Mouse (Mus musculus) lung, embryonic 14.5 days (tissue): ENCODE results near the gene Zdhhc20. TPM values are rescaled to one million over a fixed set of nuclear protein-coding genes. Genes with fewer than 3 reads are reported as not detected.

Source experiments
- ATAC-seq: fragments of 200-750 bp; cut with Nextera tagmentation; 2 replicates; pipeline ENCODE4 v1.8.0; 2017; ENCODE audit warnings: mild to moderate bottlenecking, moderate TSS enrichment, moderate library complexity; ENCODE audit not compliant: insufficient read depth
- DNase-seq: peaks from one replicate; pipeline ENCODE4 v3.0.0-alpha.2; 2015
- H3K27ac ChIP-seq: fragments of 300-500 bp; sonication (generic); 2 replicates; pipeline ENCODE4 v1.5.1; 2014; ENCODE audit warnings: low read depth, mild to moderate bottlenecking, moderate library complexity
- H3K27me3 ChIP-seq: fragments of 300-500 bp; sonication (generic); 2 replicates; pipeline ENCODE4 v1.6.1; 2014; ENCODE audit warnings: low read length, control low read depth; ENCODE audit not compliant: insufficient read depth
- H3K36me3 ChIP-seq: fragments of 300-500 bp; sonication (generic); 2 replicates; pipeline ENCODE4 v1.6.1; 2014; ENCODE audit warnings: control low read depth; ENCODE audit not compliant: insufficient read depth
- H3K4me1 ChIP-seq: fragments of 300-500 bp; sonication (generic); 2 replicates; pipeline ENCODE4 v1.6.1; 2014; ENCODE audit warnings: antibody characterized with exemption, control low read depth; ENCODE audit not compliant: insufficient read depth
- H3K4me2 ChIP-seq: fragments of 300-500 bp; sonication (generic); 2 replicates; pipeline ENCODE4 v1.6.1; 2014; ENCODE audit warnings: mild to moderate bottlenecking
- H3K4me3 ChIP-seq: fragments of 300-500 bp; sonication (generic); 2 replicates; pipeline ENCODE4 v1.5.1; 2014; ENCODE audit warnings: low read depth, low read length
- H3K9ac ChIP-seq: fragments of 300-500 bp; sonication (generic); 2 replicates; pipeline ENCODE4 v1.6.1; 2014
- H3K9me3 ChIP-seq: fragments of 300-500 bp; sonication (generic); 2 replicates; pipeline ENCODE4 v1.6.1; 2016; ENCODE audit warnings: low read depth, low read length, control low read depth
- CTCF ChIP-seq: IDR thresholded peaks from 2 replicates; pipeline ENCODE4 v1.5.1; 2016; ENCODE audit warnings: antibody characterized with exemption, low read depth
- WGBS: fragments of 180-500 bp; shearing (Covaris S2); extraction: QIAGEN DNeasy Blood & Tissue Kit; methylation state at CpG from one replicate; pipeline ENCODE4 v1.1.7; 2014; 5-methylcytosine and 5-hydroxymethylcytosine counted together
- microRNA-seq: library from miRNA; unstranded; fragments of <30 nt; microRNA quantifications from one replicate; pipeline ENCODE4, GENCODE M21; 2016; ENCODE audit warnings: borderline number of aligned reads
- polyA plus RNA-seq: library from polyadenylated mRNA; unstranded; fragments of >200 nt; fragmentation: Nextera tagmentation; extraction: Ambion mirVana; gene quantifications from 2 replicates; pipeline ENCODE4 v1.2.1, GENCODE M21; 2014

Gene Zdhhc20
- polyA plus RNA-seq, 1 experiment from 2014 or later, result 62.8 TPM

- no peak for TF ChIP-seq CTCF
- WGBS, result 84% methylated on average over 4 of the region's 4 CpGs
- Histone ChIP-seq H3K36me3 (peaks cover 84% of the 10 kb centered on the region), H3K4me3 (no peak overlapping the region), H3K4me2 (no peak overlapping the region), H3K9ac (no peak overlapping the region), H3K27ac (no peak overlapping the region), H3K9me3 (no peaks in the 10 kb centered on the region), H3K27me3 (no peaks in the 10 kb centered on the region), H3K4me1 (peaks cover 3% of the 10 kb centered on the region; the same call in 1 of the 2 replicates)
- ATAC-seq, result no peak
- DNase-seq, result no peak
These were observed 86.3 kb downstream of the Zdhhc20 start for GRCm38 (mm10) chr14:57803731-57804130.

GRCm38 (mm10) chr14:57797991-57798931 is 91.8 kb downstream of the Zdhhc20 start, which contains the start of gene Sap18:
Sap18 (plus strand) TSS chr14:57798180.
- Histone ChIP-seq H3K4me2 (peak within 1 kb of the TSS; percentile 85), H3K27me3 (no peaks in the 10 kb centered on the region), H3K9ac (peak within 1 kb of the TSS; percentile 88), H3K36me3 (peaks cover 32% of the 10 kb centered on the region), H3K9me3 (no peaks in the 10 kb centered on the region), H3K4me3 (peak within 1 kb of the TSS; percentile 77), H3K4me1 (peaks cover 3% of the 10 kb centered on the region; the same call in 1 of the 2 replicates), H3K27ac (0 out of 2 replicates have a peak within 1 kb of the TSS, but pooled peaks have one; percentile 36)
- WGBS, result under 1% methylated on average over 98 of the region's 99 CpGs
- peak; percentile 98 for ATAC-seq
- no peak for TF ChIP-seq CTCF
- peak; percentile 100 for DNase-seq

GRCm38 (mm10) chr14:57797551-57797950 is 92.5 kb downstream of the Zdhhc20 start:
- DNase-seq, result peak; percentile 5
- peak; percentile 17; the same call in 1 of the 2 replicates for TF ChIP-seq CTCF
- H3K9me3 ChIP-seq, result no peaks in the 10 kb centered on the region
- H3K4me3 ChIP-seq, result peak overlapping the region; percentile 77
- peaks cover 24% of the 10 kb centered on the region for H3K36me3 ChIP-seq
- 10% methylated on average over 7 of the region's 7 CpGs for WGBS
- peak; percentile 37; the same call in 1 of the 2 replicates for ATAC-seq
- H3K27me3 ChIP-seq, result no peaks in the 10 kb centered on the region
- peak overlapping the region; percentile 5; the same call in 1 of the 2 replicates for H3K9ac ChIP-seq
- H3K4me2 ChIP-seq, result peak overlapping the region; percentile 85
- peaks cover 3% of the 10 kb centered on the region; the same call in 1 of the 2 replicates for H3K4me1 ChIP-seq
- H3K27ac ChIP-seq, result no peak overlapping the region

- no peak overlapping the region for H3K4me3 ChIP-seq
- ATAC-seq (no peak), DNase-seq (no peak)
- H3K4me2 ChIP-seq, result no peak overlapping the region
- WGBS, result 61% methylated on average over 4 of the region's 4 CpGs
- H3K27me3 ChIP-seq, result no peaks in the 10 kb centered on the region
- no peak overlapping the region for H3K9ac ChIP-seq
- H3K4me1 ChIP-seq, result no peaks in the 10 kb centered on the region
- no peaks in the 10 kb centered on the region for H3K9me3 ChIP-seq
- no peak for TF ChIP-seq CTCF
- no peaks in the 10 kb centered on the region for H3K36me3 ChIP-seq
- no peak overlapping the region for H3K27ac ChIP-seq
These were observed 98.9 kb downstream of the Zdhhc20 start for GRCm38 (mm10) chr14:57791171-57791570.

- DNase-seq (no peak), ATAC-seq (no peak)
- no peak overlapping the region for H3K27ac ChIP-seq
- no peaks in the 10 kb centered on the region for H3K36me3 ChIP-seq
- H3K4me3 ChIP-seq, result no peak overlapping the region
- no peaks in the 10 kb centered on the region for H3K9me3 ChIP-seq
- no peak for TF ChIP-seq CTCF
- H3K9ac ChIP-seq, result no peak overlapping the region
- no peak overlapping the region for H3K4me2 ChIP-seq
- H3K4me1 ChIP-seq, result no peaks in the 10 kb centered on the region
- 84% methylated on average over 9 of the region's 9 CpGs for WGBS
- no peaks in the 10 kb centered on the region for H3K27me3 ChIP-seq
These were observed 100.3 kb downstream of the Zdhhc20 start for GRCm38 (mm10) chr14:57789759-57790158.

GRCm38 (mm10) chr14:57789311-57789710 is 100.8 kb downstream of the Zdhhc20 start:
- Histone ChIP-seq H3K4me2 (no peak overlapping the region), H3K27ac (no peak overlapping the region), H3K9ac (no peak overlapping the region), H3K4me3 (no peak overlapping the region), H3K9me3 (no peaks in the 10 kb centered on the region), H3K36me3 (no peaks in the 10 kb centered on the region), H3K4me1 (no peaks in the 10 kb centered on the region), H3K27me3 (no peaks in the 10 kb centered on the region)
- ATAC-seq (no peak), DNase-seq (no peak)
- WGBS, result 53% methylated on average over 2 of the region's 2 CpGs
- no peak for TF ChIP-seq CTCF

GRCm38 (mm10) chr14:57787406-57787805 is 102.7 kb downstream of the Zdhhc20 start:
- no peak overlapping the region for H3K4me3 ChIP-seq
- DNase-seq, result peak; percentile 10
- H3K27me3 ChIP-seq, result no peaks in the 10 kb centered on the region
- H3K9ac ChIP-seq, result no peak overlapping the region
- H3K27ac ChIP-seq, result no peak overlapping the region
- no peak for ATAC-seq
- no peaks in the 10 kb centered on the region for H3K9me3 ChIP-seq
- H3K4me1 ChIP-seq, result no peaks in the 10 kb centered on the region
- WGBS, result 47% methylated on average over 4 of the region's 4 CpGs
- no peak for TF ChIP-seq CTCF
- H3K36me3 ChIP-seq, result no peaks in the 10 kb centered on the region
- H3K4me2 ChIP-seq, result no peak overlapping the region

Small RNA genes within 50 kb of the gene (microRNA-seq; reads per million reads assigned to microRNA genes)
- gene Mir3077, result not detected

Other genes starting within 250 kb of the Zdhhc20 start
- gene Xpo4, start 224.8 kb downstream of the Zdhhc20 start, polyA plus RNA-seq, result 33.7 and 37.1 TPM in 2 replicates
- gene Gm49361, start 144.2 kb downstream of the Zdhhc20 start, polyA plus RNA-seq, result not detected in 2 replicates
- 25.1 and 28.9 TPM in 2 replicates for gene Lats2, start 131.9 kb downstream of the Zdhhc20 start, polyA plus RNA-seq
- gene Sap18, start 92.1 kb downstream of the Zdhhc20 start, polyA plus RNA-seq, result 20.1 and 28.3 TPM in 2 replicates
- 50.1 and 51.8 TPM in 2 replicates for gene Ska3, start 64.1 kb downstream of the Zdhhc20 start, polyA plus RNA-seq
- gene Mrpl57, start 64.0 kb downstream of the Zdhhc20 start, polyA plus RNA-seq, result 145 and 158 TPM in 2 replicates
- gene Micu2, start 109.0 kb upstream of the Zdhhc20 start, polyA plus RNA-seq, result 54.1 and 56.4 TPM in 2 replicates
- gene Fgf9, start 180.3 kb upstream of the Zdhhc20 start, polyA plus RNA-seq, result 7.8 and 9.1 TPM in 2 replicates